Mouse (Mus musculus) MEL (cell line): ENCODE data around the gene Nell1.

Experiments used
- CTCF ChIP-seq, 3 experiments: IDR thresholded peaks in 2 of 3; conservative IDR thresholded peaks in 1 of 3; 2 replicates each; pipeline ENCODE4 v1.5.1; 2011 to 2012; ENCODE audit warnings: low read length in 3 of 3, low read depth in 2 of 3, mild to moderate bottlenecking in 2 of 3, improper control_type of control experiment in 1 of 3, inconsistent platforms in 1 of 3, mixed read lengths in 1 of 3, moderate library complexity in 1 of 3; ENCODE audit not compliant: control insufficient read depth in 1 of 3, insufficient read depth in 1 of 3, poor library complexity in 1 of 3, severe bottlenecking in 1 of 3
- GABPA ChIP-seq: IDR thresholded peaks from 2 replicates; pipeline ENCODE4 v1.6.1; 2012; ENCODE audit warnings: low read depth, mild to moderate bottlenecking, inconsistent platforms, low read length, improper control_type of control experiment, moderate library complexity
- GATA1 ChIP-seq: IDR thresholded peaks from 2 replicates; pipeline ENCODE4 v1.6.1; 2011; ENCODE audit warnings: low read depth, low read length, improper control_type of control experiment
- MAZ ChIP-seq: IDR thresholded peaks from 2 replicates; pipeline ENCODE4 v1.6.1; 2012; ENCODE audit warnings: low read depth, mild to moderate bottlenecking, inconsistent platforms, low read length, improper control_type of control experiment
- MXI1 ChIP-seq: IDR thresholded peaks from 2 replicates; pipeline ENCODE4 v1.6.1; 2011; ENCODE audit warnings: mild to moderate bottlenecking, low read depth, low read length, improper control_type of control experiment
- MYB ChIP-seq: IDR thresholded peaks from 2 replicates; pipeline ENCODE4 v1.6.1; 2011; ENCODE audit warnings: mild to moderate bottlenecking, low read depth, low read length, improper control_type of control experiment
- NELFE ChIP-seq: IDR thresholded peaks from 2 replicates; pipeline ENCODE4 v1.6.1; 2011; ENCODE audit warnings: low read depth, low read length, improper control_type of control experiment
- NRF1 ChIP-seq: IDR thresholded peaks from 2 replicates; pipeline ENCODE4 v1.6.1; 2014; ENCODE audit warnings: low read depth, mild to moderate bottlenecking, inconsistent platforms, low read length, improper control_type of control experiment, moderate library complexity; ENCODE audit not compliant: poor library complexity, insufficient read depth, severe bottlenecking
- POLR2A ChIP-seq, 2 experiments: IDR thresholded peaks; 2 replicates each; pipeline ENCODE4 v1.6.1; 2011 to 2012; ENCODE audit warnings: low read length in 2 of 2, mild to moderate bottlenecking in 2 of 2, control low read depth in 1 of 2, improper control_type of control experiment in 1 of 2, low read depth in 1 of 2, moderate library complexity in 1 of 2; ENCODE audit not compliant: control insufficient read depth in 1 of 2, insufficient read depth in 1 of 2, poor library complexity in 1 of 2
- POLR2AphosphoS5 ChIP-seq: IDR thresholded peaks from 2 replicates; pipeline ENCODE4 v1.6.1; 2012; ENCODE audit warnings: low read depth, borderline replicate concordance, mild to moderate bottlenecking, inconsistent platforms, low read length, moderate library complexity, mixed read lengths
- RCOR1 ChIP-seq: IDR thresholded peaks from 2 replicates; pipeline ENCODE4 v1.6.1; 2012; ENCODE audit warnings: low read depth, mild to moderate bottlenecking, inconsistent platforms, low read length, improper control_type of control experiment
- SMC3 ChIP-seq: IDR thresholded peaks from 2 replicates; pipeline ENCODE4 v1.6.1; 2011; ENCODE audit warnings: low read depth, low read length, improper control_type of control experiment

GRCm38 (mm10) chr7:50486884-50487420 is 512.3 kb downstream of the Nell1 start:
- TF ChIP-seq CTCF (IDR thresholded peaks at IDR 0.05 in 2 of 3, conservative IDR thresholded peaks at IDR 0.05 in 1 of 3; ENCODE audit: control insufficient read depth in 1 of 3, insufficient read depth in 1 of 3, low read depth in 2 of 3, low read length in 3 of 3, poor library complexity in 1 of 3, severe bottlenecking in 1 of 3) (no peak), MAZ (no peak), POLR2A (IDR thresholded peaks at IDR 0.05; ENCODE audit: control insufficient read depth in 1 of 2, insufficient read depth in 1 of 2, low read depth in 1 of 2, low read length in 2 of 2, poor library complexity in 1 of 2) (no peak), NRF1 (no peak), MYB (no peak), NELFE (no peak), GABPA (no peak), SMC3 (no peak), RCOR1 (no peak), MXI1 (no peak), GATA1 (no peak), POLR2AphosphoS5 (no peak)
